In the genomic region with DNA sequence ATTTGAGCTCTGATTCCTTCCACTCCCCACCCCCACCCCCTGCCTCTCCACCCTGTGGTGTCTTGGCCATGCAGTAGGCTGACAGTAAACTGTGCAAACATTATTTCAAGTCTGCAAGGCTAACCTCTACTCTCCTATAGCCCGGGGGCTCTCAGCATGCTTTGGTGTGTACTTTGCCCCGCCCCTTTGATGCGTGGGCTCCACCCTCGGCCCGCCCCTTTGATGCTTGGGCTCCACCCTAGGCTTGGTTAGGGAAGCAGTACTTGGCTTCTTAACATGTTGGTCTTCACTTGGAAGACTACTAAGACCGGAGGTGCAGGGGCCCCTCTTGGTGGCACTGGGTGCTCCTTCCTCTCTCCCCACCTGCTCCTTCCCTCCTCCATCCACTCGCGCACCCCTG, we compare ENCODE assay signal across 12 mouse cellular contexts. TPM values are rescaled to one million over a fixed set of nuclear protein-coding genes. Genes with fewer than 3 reads are reported as not detected.
DNase-seq lines count a peak whose midpoint lies in the region; ATAC-seq and TF ChIP-seq lines count a peak whose summit lies in the region.
"Had no signal": no experiment of that assay in that cellular context is flagged by ENCODE, and none has a peak within 500 bp of the region (broad histone marks: within the 10 kb centered on the region; RNA-seq: fewer than 3 reads in every experiment).

No protein-coding gene starts in this region.

- no peak overlapping the region for H3K4me3 ChIP-seq in heart, postnatal 0 days (ENCODE audit: low read depth, low read length)
- no peak overlapping the region for H3K4me3 ChIP-seq in heart, embryonic 10.5 days
- H3K4me3 ChIP-seq in forebrain, postnatal 0 days (ENCODE audit: low read depth, low read length) = peak overlapping the region; percentile 21
- H3K4me3 ChIP-seq in stomach, embryonic 14.5 days (ENCODE audit: low read depth, low read length) = no peak overlapping the region
- H3K4me3 ChIP-seq: liver, embryonic 12.5 days had no signal

- H3K9me3 ChIP-seq in heart, postnatal 0 days (replicated peaks; ENCODE audit: control insufficient read depth, low read length) = no peaks in the 10 kb centered on the region
- H3K9me3 ChIP-seq in heart, embryonic 10.5 days = no peaks in the 10 kb centered on the region
- H3K9me3 ChIP-seq in forebrain, postnatal 0 days (ENCODE audit: low read length) = no peaks in the 10 kb centered on the region
- H3K9me3 ChIP-seq in stomach, embryonic 14.5 days (ENCODE audit: control insufficient read depth, low read depth, low read length) = no peaks in the 10 kb centered on the region
- H3K9me3 ChIP-seq: liver, embryonic 12.5 days had no signal

- H3K4me2 ChIP-seq in heart, postnatal 0 days (ENCODE audit: low read depth, low read length) = peak overlapping the region; percentile 89
- H3K4me2 ChIP-seq in forebrain, postnatal 0 days (ENCODE audit: low read depth) = peak overlapping the region; percentile 83
- H3K4me2 ChIP-seq in stomach, embryonic 14.5 days (replicated peaks; ENCODE audit: low read depth, low read length) = peak overlapping the region; percentile 5; the same call in 1 of the 2 replicates
- H3K4me2 ChIP-seq: liver, embryonic 12.5 days had no signal

- H3K4me1 ChIP-seq in heart, postnatal 0 days (ENCODE audit: control insufficient read depth, insufficient read depth) = peaks cover 31% of the 10 kb centered on the region
- H3K4me1 ChIP-seq in heart, embryonic 10.5 days = peaks cover 63% of the 10 kb centered on the region
- H3K4me1 ChIP-seq in forebrain, postnatal 0 days (ENCODE audit: insufficient read depth) = peaks cover 53% of the 10 kb centered on the region
- peaks cover 22% of the 10 kb centered on the region for H3K4me1 ChIP-seq in stomach, embryonic 14.5 days (ENCODE audit: control insufficient read depth, insufficient read depth, low read length)

- H3K27me3 ChIP-seq in heart, postnatal 0 days (ENCODE audit: control insufficient read depth, insufficient read depth, low read length) = peaks cover 23% of the 10 kb centered on the region
- H3K27me3 ChIP-seq in heart, embryonic 10.5 days (ENCODE audit: insufficient read depth, poor library complexity, severe bottlenecking) = peaks cover 42% of the 10 kb centered on the region
- no peaks in the 10 kb centered on the region for H3K27me3 ChIP-seq in forebrain, postnatal 0 days (ENCODE audit: insufficient read depth, low read length)
- peaks cover 10% of the 10 kb centered on the region; the same call in 1 of the 2 replicates for H3K27me3 ChIP-seq in stomach, embryonic 14.5 days (ENCODE audit: control insufficient read depth, insufficient read depth, low read length)

- DNase-seq in heart, postnatal 0 days (ENCODE audit: low spot score) = no peak
- no peak for DNase-seq in heart, embryonic 10.5 days (ENCODE audit: low spot score)
- peak; percentile 13 for DNase-seq in thymus, postnatal 0 days (ENCODE audit: low spot score)
- DNase-seq in thymus, postnatal 36 days = no peak
- DNase-seq in forebrain, postnatal 0 days = no peak
- DNase-seq in cerebellum, postnatal 36 days = no peak
- DNase-seq: adrenal gland, postnatal 25 days; thymus, postnatal 25 days had no signal

- no peak overlapping the region for H3K27ac ChIP-seq in heart, postnatal 0 days (ENCODE audit: low read depth)
- H3K27ac ChIP-seq in heart, embryonic 10.5 days = no peak overlapping the region
- 0 out of 2 replicates have a peak overlapping the region, but pooled peaks have one; percentile 17 for H3K27ac ChIP-seq in forebrain, postnatal 0 days (ENCODE audit: low read depth, low read length)
- H3K27ac ChIP-seq in stomach, embryonic 14.5 days (ENCODE audit: low read length) = no peak overlapping the region
- H3K27ac ChIP-seq: liver, embryonic 12.5 days had no signal

- no peak for TF ChIP-seq EP300 in heart, postnatal 0 days (IDR thresholded peaks at IDR 0.05; ENCODE audit: low read depth)

- ATAC-seq in heart, postnatal 0 days (ENCODE audit: insufficient read depth, low read depth) = no peak
- no peak for ATAC-seq in forebrain, postnatal 0 days
- ATAC-seq in stomach, embryonic 14.5 days (ENCODE audit: insufficient number of reproducible peaks, insufficient read depth, low FRiP score, low read depth) = no peak; the same call in 1 of the 2 replicates
- ATAC-seq in cerebellum, adult (ENCODE audit: insufficient number of reproducible peaks, low FRiP score, low TSS enrichment) = no peak
- ATAC-seq: liver, embryonic 12.5 days had no signal

- H3K36me3 ChIP-seq in heart, postnatal 0 days (replicated peaks; ENCODE audit: control insufficient read depth, insufficient read depth, low read length) = no peaks in the 10 kb centered on the region
- H3K36me3 ChIP-seq in heart, embryonic 10.5 days = no peaks in the 10 kb centered on the region
- no peaks in the 10 kb centered on the region for H3K36me3 ChIP-seq in forebrain, postnatal 0 days (ENCODE audit: insufficient read depth)
- H3K36me3 ChIP-seq in stomach, embryonic 14.5 days (ENCODE audit: control insufficient read depth, insufficient read depth, low read length) = no peaks in the 10 kb centered on the region
- H3K36me3 ChIP-seq: G1E; liver, embryonic 12.5 days had no signal

- H3K9ac ChIP-seq in heart, postnatal 0 days (replicated peaks; ENCODE audit: low read depth, low read length) = no peak overlapping the region
- no peak overlapping the region for H3K9ac ChIP-seq in forebrain, postnatal 0 days
- no peak overlapping the region for H3K9ac ChIP-seq in stomach, embryonic 14.5 days (replicated peaks; ENCODE audit: low read depth, low read length)
- H3K9ac ChIP-seq: liver, embryonic 12.5 days had no signal

- no peak for TF ChIP-seq CTCF in heart, postnatal 0 days (IDR thresholded peaks at IDR 0.05; ENCODE audit: low read depth)
- no peak for TF ChIP-seq CTCF in forebrain, postnatal 0 days (IDR thresholded peaks at IDR 0.05; ENCODE audit: low read depth)

- 52% methylated on average over 8 of the region's 8 CpGs for WGBS in heart, postnatal 0 days
- WGBS in heart, embryonic 10.5 days = 56% methylated on average over 8 of the region's 8 CpGs
- WGBS in forebrain, postnatal 0 days = 72% methylated on average over 8 of the region's 8 CpGs
- 48% methylated on average over 8 of the region's 8 CpGs for WGBS in stomach, embryonic 14.5 days

RNA-seq across cellular contexts. Expression of a gene that starts 4.9 kb away (rescaled TPM):
- 81.4 and 84.7 TPM in 2 replicates for total RNA-seq in heart, postnatal 0 days (2014; rRNA removed; ENCODE audit: low replicate concordance)
- 9.6 and 11.3 TPM in 2 replicates for polyA plus RNA-seq in heart, postnatal 0 days (2015; fragmentation: Nextera tagmentation; extraction: Ambion mirVana)
- polyA plus RNA-seq in heart, embryonic 10.5 days (2016; fragmentation: Nextera tagmentation; extraction: Ambion mirVana) = 3.8 and 5.1 TPM in 2 replicates
- 0.49 and 0.57 TPM in 2 replicates for polyA plus RNA-seq in thymus, postnatal 0 days (2015; fragmentation: Nextera tagmentation; extraction: Ambion mirVana)
- 52.7 and 57.8 TPM in 2 replicates for total RNA-seq in forebrain, postnatal 0 days (2014; rRNA removed)
- polyA plus RNA-seq in forebrain, postnatal 0 days (2015; fragmentation: Nextera tagmentation; extraction: Ambion mirVana) = 5.8 and 7.0 TPM in 2 replicates
- polyA plus RNA-seq in stomach, embryonic 14.5 days (2014; fragmentation: Nextera tagmentation; extraction: Ambion mirVana) = 4.7 and 4.8 TPM in 2 replicates
- polyA plus RNA-seq: G1E had no signal

Comparison
In these comparisons a context has a peak if more than half of its experiments do, and no peak if none do; other contexts are left out.
1. H3K4me2 ChIP-seq: peak in every context shown above with its lines; median percentile 89 in heart, postnatal 0 days; 83 in forebrain, postnatal 0 days; 5 in stomach, embryonic 14.5 days.